Mouse (Mus musculus): ENCODE data around the gene Cntln. TPM values are rescaled to one million over a fixed set of nuclear protein-coding genes. Genes with fewer than 3 reads are reported as not detected.

Cntln gene
- 63.8 TPM for polyA plus RNA-seq (2014; fragmentation: Illumina TruSeq; extraction: RNeasy Lipid Tissue Mini Kit (QIAGEN cat#74804))

DNA sequence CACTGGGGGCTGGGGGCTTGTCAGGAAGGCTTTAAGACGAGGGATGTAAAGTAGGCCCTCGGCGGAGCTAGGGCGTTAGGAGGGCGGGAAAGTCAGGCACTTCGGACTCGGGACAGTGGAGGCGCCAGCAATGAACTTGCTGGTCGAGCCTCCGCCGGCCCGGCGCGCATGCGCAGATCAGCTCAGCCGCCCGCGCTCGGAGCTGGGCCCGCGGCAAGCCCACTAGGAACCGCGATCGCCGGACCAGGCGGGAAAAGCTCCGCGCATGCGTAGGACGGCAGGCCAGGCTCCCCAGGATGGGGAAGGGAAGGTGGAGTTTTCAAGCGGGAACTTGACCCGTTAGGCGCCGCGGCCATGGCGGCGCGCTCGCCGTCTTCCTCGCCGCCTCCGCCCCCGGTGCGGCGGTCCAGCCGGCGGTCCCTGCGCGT is at the start of gene Cntln:
Cntln (plus strand) TSS at position 199 of the 428 bp plus-strand sequence.

Other genes starting within 250 kb of the Cntln start
- gene Bnc2, start 209.0 kb upstream of the Cntln start, polyA plus RNA-seq (2014; fragmentation: Illumina TruSeq; extraction: RNeasy Lipid Tissue Mini Kit (QIAGEN cat#74804)): 32.2 TPM

Data from ovary, adult 10 weeks (tissue).